Mouse (Mus musculus) liver (tissue): Measurements from ENCODE around the gene Pgd.

ENCODE experiments used
- DNase-seq: peaks from one replicate; pipeline ENCODE4 v3.0.0-alpha.2; 2020; ENCODE audit warnings: mixed read lengths

Pgd gene

GRCm38 (mm10) chr4:149166957-149167611, 513 bp upstream of the Pgd start:
- DNase-seq = peak; percentile 46

GRCm38 (mm10) chr4:149164150-149164549, 2.4 kb downstream of the Pgd start:
- DNase-seq = no peak

- DNase-seq = no peak
Measured at GRCm38 (mm10) chr4:149163196-149163595, 3.4 kb downstream of the Pgd start.

GRCm38 (mm10) chr4:149161166-149161565, 5.4 kb downstream of the Pgd start:
- DNase-seq = no peak

- DNase-seq = no peak
Measured at GRCm38 (mm10) chr4:149159891-149160290, 6.7 kb downstream of the Pgd start.

GRCm38 (mm10) chr4:149159203-149159602, 7.4 kb downstream of the Pgd start:
- no peak for DNase-seq

GRCm38 (mm10) chr4:149157415-149157973, 9.1 kb downstream of the Pgd start:
- DNase-seq = no peak

GRCm38 (mm10) chr4:149155711-149156110, 10.9 kb downstream of the Pgd start:
- DNase-seq = peak; percentile 23

- DNase-seq = no peak
Measured at GRCm38 (mm10) chr4:149154859-149155258, 11.7 kb downstream of the Pgd start.

- no peak for DNase-seq
Measured at GRCm38 (mm10) chr4:149150721-149151120, 15.8 kb downstream of the Pgd start.

- no peak for DNase-seq
Measured at GRCm38 (mm10) chr4:149150256-149150655, 16.3 kb downstream of the Pgd start.

GRCm38 (mm10) chr4:149149611-149150010, 17.0 kb downstream of the Pgd start:
- DNase-seq = peak; percentile 41

GRCm38 (mm10) chr4:149149196-149149595, 17.4 kb downstream of the Pgd start:
- no peak for DNase-seq

GRCm38 (mm10) chr4:149148084-149148483, 18.5 kb downstream of the Pgd start:
- no peak for DNase-seq

- no peak for DNase-seq
Measured at GRCm38 (mm10) chr4:149147528-149147927, 19.0 kb downstream of the Pgd start.

GRCm38 (mm10) chr4:149145151-149145550, 21.4 kb downstream of the Pgd start:
- no peak for DNase-seq

GRCm38 (mm10) chr4:149144459-149144858, 22.1 kb downstream of the Pgd start:
- peak; percentile 77 for DNase-seq

GRCm38 (mm10) chr4:149143594-149143993, 23.0 kb downstream of the Pgd start:
- no peak for DNase-seq

GRCm38 (mm10) chr4:149138515-149138914, 28.1 kb downstream of the Pgd start:
- no peak for DNase-seq

GRCm38 (mm10) chr4:149136982-149137770, 29.4 kb downstream of the Pgd start, which contains the start of gene Cenps:
Gene Cenps, minus strand, starts transcription at chr4:149137629.
- peak; percentile 93 for DNase-seq

- no peak for DNase-seq
Measured at GRCm38 (mm10) chr4:149136116-149136850, 30.3 kb downstream of the Pgd start.

- DNase-seq = no peak
Measured at GRCm38 (mm10) chr4:149133395-149133794, 33.2 kb downstream of the Pgd start.
